Mouse (Mus musculus) cerebellum, adult 2 months (tissue): ENCODE results near the gene Cgrrf1.

ENCODE experiments used
- CTCF ChIP-seq: fragments of 200-500 bp; IDR thresholded peaks from 2 replicates; pipeline ENCODE4 v1.5.1; 2011; ENCODE audit warnings: low read depth, mild to moderate bottlenecking, control low read depth, low read length, moderate library complexity, borderline replicate concordance; ENCODE audit not compliant: insufficient read depth
- POLR2A ChIP-seq: fragments of 200-500 bp; IDR thresholded peaks from 2 replicates; pipeline ENCODE4 v1.6.1; 2011; ENCODE audit warnings: low read length, control low read depth, borderline replicate concordance; ENCODE audit not compliant: insufficient read depth

- TF ChIP-seq POLR2A, result no peak
- no peak for TF ChIP-seq CTCF
Measured at GRCm38 (mm10) chr14:46806186-46806585, 25.7 kb upstream of the Cgrrf1 start.
